Mouse (Mus musculus): ENCODE results near the gene Abcc4.

GRCm38 (mm10) chr14:118482320-118482719 lies 223.7 kb downstream of the Abcc4 start:
- TF ChIP-seq CTCF (IDR thresholded peaks at IDR 0.05; ENCODE audit: borderline replicate concordance, insufficient read depth, low read depth, low read length) (no peak), POLR2A (IDR thresholded peaks at IDR 0.05; ENCODE audit: borderline replicate concordance, insufficient read depth, low read length) (no peak)

Data from cerebellum, adult 2 months (tissue).